Mouse (Mus musculus): ENCODE data around the gene Vmn2r28.
"Not testable (repeated sequence)": the region's sequence is repeated elsewhere in the genome, so short reads cannot be mapped to it uniquely, and the experiment has no call there.

Gene Vmn2r28

GRCm38 (mm10) chr7:5493856-5494255 lies at the start of gene Vmn2r28:
TSS of gene Vmn2r28 (minus strand) at chr7:5493956.
- not testable (repeated sequence) for DNase-seq (ENCODE audit: low read depth, low spot score)

GRCm38 (mm10) chr7:5540770-5541436 lies 47.1 kb upstream of the Vmn2r28 start:
- not testable (repeated sequence) for DNase-seq (ENCODE audit: low read depth, low spot score)

- DNase-seq (ENCODE audit: low read depth, low spot score): no peak
Observed at GRCm38 (mm10) chr7:5456674-5457073, 37.1 kb downstream of the Vmn2r28 start, which contains the start of gene Vmn1r59. TSS of gene Vmn1r59 (minus strand) at chr7:5456774.

GRCm38 (mm10) chr7:5454011-5454410 lies 39.7 kb downstream of the Vmn2r28 start:
- not testable (repeated sequence) for DNase-seq (ENCODE audit: low read depth, low spot score)

- no peak for DNase-seq (ENCODE audit: low read depth, low spot score)
Observed at GRCm38 (mm10) chr7:5448627-5449026, 45.1 kb downstream of the Vmn2r28 start.

Data from CD4-positive helper T cell, adult 2 months (primary cell).